Mouse (Mus musculus): ENCODE measurements at regions not wholly inside any gene's neighbourhood (a gene's known extent, or its start where the extent isn't known, plus 50 kb on each side); places are given as distances from the start of the nearest gene placed in this dataset.

- TF ChIP-seq EP300 (IDR thresholded peaks at IDR 0.05; ENCODE audit: low read length) (no peak), USF2 (conservative IDR thresholded peaks at IDR 0.05; ENCODE audit: low read depth, low read length) (no peak), NRF1 (IDR thresholded peaks at IDR 0.05; ENCODE audit: low read depth, low read length) (no peak), TBP (conservative IDR thresholded peaks at IDR 0.05; ENCODE audit: low read depth, low read length) (no peak), TCF12 (IDR thresholded peaks at IDR 0.05; ENCODE audit: low read depth, low read length) (no peak), ZKSCAN1 (IDR thresholded peaks at IDR 0.05; ENCODE audit: borderline replicate concordance, low read depth, low read length) (no peak), PAX5 (IDR thresholded peaks at IDR 0.05; ENCODE audit: low read length) (no peak), ZC3H11A (IDR thresholded peaks at IDR 0.05; ENCODE audit: low read depth, low read length) (no peak), ZMIZ1 (IDR thresholded peaks at IDR 0.05; ENCODE audit: low read depth, low read length) (no peak), MAFK (IDR thresholded peaks at IDR 0.05; ENCODE audit: insufficient replicate concordance, low read length) (no peak), UBTF (IDR thresholded peaks at IDR 0.05; ENCODE audit: low read depth, low read length) (no peak), CHD1 (IDR thresholded peaks at IDR 0.05; ENCODE audit: low read depth, low read length) (no peak)
- in situ Hi-C loops (cut with MboI; ENCODE audit: low pct_ligation_motif_present, low pct_unique_long_range_greater_than_20kb, low sequenced_read_pairs) (no loop called here), dilution Hi-C loops (cut with MboI; ENCODE audit: extremely low pct_ligation_motif_present, extremely low pct_unique_long_range_greater_than_20kb, low sequenced_read_pairs) (no loop called here)
- no peaks in the 10 kb centered on the region for H3K27me3 ChIP-seq (replicated peaks)
- no peaks in the 10 kb centered on the region for H3K79me2 ChIP-seq (replicated peaks; ENCODE audit: control insufficient read depth, extremely low read depth, insufficient read depth, poor library complexity, severe bottlenecking)
- H3K27ac ChIP-seq (ENCODE audit: insufficient read depth, low read depth): no peak overlapping the region
- H3K9ac ChIP-seq (ENCODE audit: insufficient read depth, low read depth): no peak overlapping the region
- H3K4me1 ChIP-seq (ENCODE audit: control insufficient read depth in 1 of 2, insufficient read depth in 2 of 2): no peaks in the 10 kb centered on the region
- no peak overlapping the region for H3K4me3 ChIP-seq (replicated peaks in 1 of 3; ENCODE audit: low read depth in 2 of 3, low read length in 2 of 3, poor library complexity in 1 of 3)
- no peaks in the 10 kb centered on the region for H3K36me3 ChIP-seq (replicated peaks in 1 of 2; ENCODE audit: control insufficient read depth in 1 of 2, insufficient read depth in 1 of 2, low read length in 1 of 2)
- no peak overlapping the region for H3K4me2 ChIP-seq (ENCODE audit: insufficient read depth, low read depth, poor library complexity, severe bottlenecking)
- DNase-seq (ENCODE audit: extremely low read depth): no peak
- H3K9me3 ChIP-seq (replicated peaks; ENCODE audit: low read length): no peaks in the 10 kb centered on the region
Observed at GRCm38 (mm10) chr2:75394928-75395673, 264.0 kb upstream of the Hnrnpa3 start.

DNA sequence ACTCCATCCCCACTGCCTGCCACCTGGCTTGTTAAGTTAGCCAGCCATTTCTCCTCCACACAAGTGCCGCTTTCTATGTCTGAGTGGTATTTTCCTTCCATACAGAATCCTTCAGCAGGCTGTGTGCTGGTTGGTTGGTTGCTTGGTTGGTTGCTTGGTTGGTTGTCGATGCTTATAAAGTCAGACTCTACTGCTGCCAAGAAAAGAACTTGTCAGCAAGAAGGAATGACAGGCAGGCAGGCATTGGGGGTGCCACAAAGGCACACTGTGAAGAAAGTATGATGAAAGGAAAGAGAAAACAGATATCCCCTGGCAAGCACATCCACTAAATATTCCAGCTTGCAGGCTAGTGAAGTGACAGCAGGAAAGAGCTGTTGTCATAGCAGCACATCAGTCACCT lies 263.0 kb upstream of the Hnrnpa3 start:
- dilution Hi-C loops (cut with MboI; ENCODE audit: extremely low pct_ligation_motif_present, extremely low pct_unique_long_range_greater_than_20kb, low sequenced_read_pairs): no loop called here
- DNase-seq (ENCODE audit: extremely low read depth): no peak
- H3K9ac ChIP-seq (ENCODE audit: insufficient read depth, low read depth): no peak overlapping the region
- no peak overlapping the region for H3K4me2 ChIP-seq (ENCODE audit: insufficient read depth, low read depth, poor library complexity, severe bottlenecking)
- no peaks in the 10 kb centered on the region for H3K36me3 ChIP-seq (replicated peaks in 1 of 2; ENCODE audit: control insufficient read depth in 1 of 2, insufficient read depth in 1 of 2, low read length in 1 of 2)
- no peak overlapping the region for H3K4me3 ChIP-seq (replicated peaks in 1 of 3; ENCODE audit: low read depth in 2 of 3, low read length in 2 of 3, poor library complexity in 1 of 3)
- no peaks in the 10 kb centered on the region for H3K27me3 ChIP-seq (replicated peaks)
- in situ Hi-C loops (cut with MboI; ENCODE audit: low pct_ligation_motif_present, low pct_unique_long_range_greater_than_20kb, low sequenced_read_pairs): no loop called here
- TF ChIP-seq IRF4 (IDR thresholded peaks at IDR 0.05; ENCODE audit: low read depth, low read length) (no peak), NELFE (IDR thresholded peaks at IDR 0.05; ENCODE audit: low read depth, low read length) (no peak), E2F4 (IDR thresholded peaks at IDR 0.05; ENCODE audit: insufficient replicate concordance, low read depth, low read length) (no peak), ETS1 (conservative IDR thresholded peaks at IDR 0.05; ENCODE audit: low read depth, low read length) (no peak), MXI1 (IDR thresholded peaks at IDR 0.05; ENCODE audit: low read depth, low read length) (no peak), BHLHE40 (IDR thresholded peaks at IDR 0.05; ENCODE audit: low read depth, low read length) (no peak), MAX (IDR thresholded peaks at IDR 0.05; ENCODE audit: low read length) (no peak)
- no peaks in the 10 kb centered on the region for H3K9me3 ChIP-seq (replicated peaks; ENCODE audit: low read length)
- no peak overlapping the region for H3K27ac ChIP-seq (ENCODE audit: insufficient read depth, low read depth)
- no peaks in the 10 kb centered on the region for H3K4me1 ChIP-seq (ENCODE audit: control insufficient read depth in 1 of 2, insufficient read depth in 2 of 2)
- H3K79me2 ChIP-seq (replicated peaks; ENCODE audit: control insufficient read depth, extremely low read depth, insufficient read depth, poor library complexity, severe bottlenecking): no peaks in the 10 kb centered on the region
